Mouse (Mus musculus) heart, embryonic 10.5 days (tissue): ENCODE results near the gene Armt1. TPM values are rescaled to one million over a fixed set of nuclear protein-coding genes. Genes with fewer than 3 reads are reported as not detected.

Source experiments
- DNase-seq: peaks from one replicate; pipeline ENCODE4 v3.0.0-alpha.2; 2017; ENCODE audit warnings: low spot score
- H3K27ac ChIP-seq: fragments of 300-500 bp; sonication (generic); 2 replicates; pipeline ENCODE4 v1.5.1; 2016; ENCODE audit warnings: mild to moderate bottlenecking
- H3K27me3 ChIP-seq: fragments of 300-500 bp; sonication (generic); 2 replicates; pipeline ENCODE4 v1.6.1; 2016; ENCODE audit warnings: mild to moderate bottlenecking; ENCODE audit not compliant: poor library complexity, insufficient read depth, severe bottlenecking
- H3K36me3 ChIP-seq: fragments of 300-500 bp; sonication (generic); 2 replicates; pipeline ENCODE4 v1.6.1; 2016; ENCODE audit warnings: mild to moderate bottlenecking, moderate library complexity
- H3K4me1 ChIP-seq: fragments of 300-500 bp; sonication (generic); 2 replicates; pipeline ENCODE4 v1.6.1; 2016; ENCODE audit warnings: mild to moderate bottlenecking
- H3K4me3 ChIP-seq: fragments of 300-500 bp; sonication (generic); 2 replicates; pipeline ENCODE4 v1.5.1; 2016; ENCODE audit warnings: mild to moderate bottlenecking, moderate library complexity
- H3K9me3 ChIP-seq: fragments of 300-500 bp; sonication (generic); 2 replicates; pipeline ENCODE4 v1.6.1; 2016; ENCODE audit warnings: mild to moderate bottlenecking, moderate library complexity
- WGBS: fragments of 180-500 bp; shearing (Covaris S2); methylation state at CpG from one replicate; pipeline ENCODE4 v1.1.7; 2016; 5-methylcytosine and 5-hydroxymethylcytosine counted together
- polyA plus RNA-seq: library from polyadenylated mRNA; unstranded; fragments of >200 nt; fragmentation: Nextera tagmentation; extraction: Ambion mirVana; gene quantifications from 2 replicates; pipeline ENCODE4 v1.2.1, GENCODE M21; 2016

Armt1 gene
- 20.4 and 22.4 TPM in 2 replicates for polyA plus RNA-seq

- DNase-seq: peak; percentile 98
- H3K9me3 ChIP-seq: no peaks in the 10 kb centered on the region
- peak within 1 kb of the TSS; percentile 77 for H3K4me3 ChIP-seq
- peak within 1 kb of the TSS; percentile 93 for H3K27ac ChIP-seq
- peaks cover 11% of the 10 kb centered on the region; the same call in 1 of the 2 replicates for H3K4me1 ChIP-seq
- no peaks in the 10 kb centered on the region for H3K27me3 ChIP-seq
- under 1% methylated on average over 67 of the region's 75 CpGs for WGBS
- H3K36me3 ChIP-seq: peaks cover 26% of the 10 kb centered on the region
Measured at GRCm38 (mm10) chr10:4432123-4432931, at the start of gene Armt1, which contains the start of gene Rmnd1. TSS of gene Armt1 (plus strand) at chr10:4432467. TSS of gene Rmnd1 (minus strand) at chr10:4432388.

GRCm38 (mm10) chr10:4384244-4384643, 48.0 kb upstream of the Armt1 start:
- WGBS: 92% methylated on average over 7 of the region's 7 CpGs
- Histone ChIP-seq H3K36me3 (no peaks in the 10 kb centered on the region), H3K27me3 (no peaks in the 10 kb centered on the region), H3K4me1 (peaks cover 36% of the 10 kb centered on the region), H3K9me3 (no peaks in the 10 kb centered on the region), H3K4me3 (no peak overlapping the region), H3K27ac (no peak overlapping the region)
- no peak for DNase-seq

DNA sequence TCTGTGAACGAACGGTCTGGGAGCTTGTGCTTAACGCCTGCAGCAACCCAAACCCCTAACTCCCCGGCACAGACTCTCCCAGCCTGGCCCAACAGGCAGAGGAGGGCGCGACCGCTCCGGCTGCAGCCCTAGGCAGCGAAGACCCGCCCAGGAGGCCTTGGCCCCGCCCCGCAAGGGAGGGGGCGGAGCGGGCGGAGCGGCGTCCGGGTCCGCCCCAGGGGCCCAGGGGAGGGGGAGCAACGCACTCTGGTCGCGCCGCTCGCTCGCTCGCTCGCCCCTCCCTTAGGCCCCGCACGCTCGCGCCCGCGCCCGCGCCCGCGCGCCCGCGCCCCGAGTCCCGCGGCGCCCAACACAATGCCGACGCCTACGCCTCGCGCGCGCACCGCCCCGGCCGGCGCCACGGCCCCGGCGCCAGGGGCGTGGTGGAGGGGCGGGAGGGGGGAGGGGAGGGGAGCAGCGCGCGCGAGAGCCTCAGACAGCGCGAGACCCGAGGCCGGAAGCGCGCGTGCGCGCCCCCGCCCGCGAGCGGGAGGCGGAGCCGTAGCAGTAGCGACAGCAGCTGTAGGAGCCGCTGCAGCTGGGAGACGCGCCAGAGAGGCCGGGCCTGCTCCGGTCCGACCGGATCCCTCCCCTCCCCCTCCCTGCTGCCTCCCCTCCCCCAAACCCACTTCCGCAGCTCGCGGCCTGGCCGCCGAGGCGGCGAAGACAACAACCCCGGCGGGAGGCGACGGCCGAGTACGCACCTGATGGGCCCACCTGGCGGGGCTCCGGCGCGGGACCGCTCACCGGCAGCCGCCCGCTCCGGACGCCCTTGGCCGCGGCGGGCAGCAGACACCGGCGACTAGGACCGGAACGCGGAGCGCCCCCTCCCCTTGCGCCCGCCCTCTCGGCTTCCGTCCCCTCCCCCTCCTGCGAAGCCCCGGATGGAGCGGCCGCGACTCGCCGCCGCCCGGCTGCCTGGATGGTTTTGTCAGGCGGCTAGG, 45.4 kb upstream of the Armt1 start:
- peak overlapping the region; percentile 96 for H3K4me3 ChIP-seq
- no peaks in the 10 kb centered on the region for H3K27me3 ChIP-seq
- H3K36me3 ChIP-seq: no peaks in the 10 kb centered on the region
- WGBS: under 1% methylated on average over 94 of the region's 133 CpGs
- H3K9me3 ChIP-seq: no peaks in the 10 kb centered on the region
- peaks cover 52% of the 10 kb centered on the region for H3K4me1 ChIP-seq
- peak; percentile 97 for DNase-seq
- peak overlapping the region; percentile 100 for H3K27ac ChIP-seq

DNA sequence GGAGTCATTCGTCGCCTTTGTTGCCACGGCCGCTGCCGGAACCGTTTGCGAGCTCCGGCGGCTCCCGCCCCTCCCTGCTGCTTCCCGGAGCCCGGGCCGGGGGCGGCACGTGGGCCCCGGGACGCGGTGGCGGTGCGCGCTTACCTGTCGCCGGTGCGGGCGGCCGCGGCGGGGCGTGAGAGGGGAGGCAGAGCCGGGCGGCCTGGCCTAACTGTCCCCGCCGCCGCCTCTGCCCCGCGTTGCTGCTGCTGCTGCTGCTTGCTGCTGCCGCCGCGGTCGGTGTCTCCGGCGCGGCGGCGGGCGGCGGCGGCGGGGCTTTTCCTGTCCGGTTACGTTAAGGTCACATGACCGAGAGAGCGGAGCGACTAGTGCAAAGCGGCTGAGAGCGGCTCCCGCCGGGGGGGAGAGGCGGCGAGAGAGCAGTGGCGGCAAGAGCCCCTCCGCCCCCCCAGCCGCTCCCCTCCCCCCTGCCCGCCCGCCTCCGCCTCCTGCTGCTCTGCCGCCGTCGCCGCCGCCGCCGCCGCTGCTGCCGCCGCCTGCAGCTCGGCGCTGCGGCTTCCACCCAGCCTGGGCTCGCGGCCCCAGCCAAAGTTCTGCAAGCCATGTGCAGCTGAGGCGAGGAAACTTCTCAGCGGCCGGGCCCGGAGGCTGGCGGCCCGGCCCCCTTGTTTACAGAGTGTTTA, 44.4 kb upstream of the Armt1 start, which contains the start of gene Zbtb2:
TSS of gene Zbtb2 (minus strand) at position 408 of the 683 bp plus-strand sequence.
- peaks cover 52% of the 10 kb centered on the region for H3K4me1 ChIP-seq

GRCm38 (mm10) chr10:4388384-4388745, 43.9 kb upstream of the Armt1 start:
- no peaks in the 10 kb centered on the region for H3K9me3 ChIP-seq
- WGBS: 1% methylated on average over 19 of the region's 19 CpGs
- peak overlapping the region; percentile 96 for H3K4me3 ChIP-seq
- no peak for DNase-seq
- peaks cover 10% of the 10 kb centered on the region; the same call in 1 of the 2 replicates for H3K36me3 ChIP-seq
- H3K27ac ChIP-seq: peak overlapping the region; percentile 100
- no peaks in the 10 kb centered on the region for H3K27me3 ChIP-seq
- peaks cover 48% of the 10 kb centered on the region for H3K4me1 ChIP-seq

More for the DNA sequence above, 44.4 kb upstream of the Armt1 start, which contains the start of gene Zbtb2:
- no peaks in the 10 kb centered on the region for H3K9me3 ChIP-seq
- WGBS: under 1% methylated on average over 76 of the region's 87 CpGs
- no peaks in the 10 kb centered on the region for H3K27me3 ChIP-seq
- H3K27ac ChIP-seq: peak within 1 kb of the TSS; percentile 100
- H3K36me3 ChIP-seq: peaks cover 5% of the 10 kb centered on the region; the same call in 1 of the 2 replicates
- peak within 1 kb of the TSS; percentile 96 for H3K4me3 ChIP-seq
- peak; percentile 82 for DNase-seq

- Histone ChIP-seq H3K27ac (no peak overlapping the region), H3K4me1 (peaks cover 47% of the 10 kb centered on the region), H3K36me3 (peaks cover 15% of the 10 kb centered on the region), H3K4me3 (peak overlapping the region; percentile 96), H3K27me3 (no peaks in the 10 kb centered on the region), H3K9me3 (no peaks in the 10 kb centered on the region)
- DNase-seq: no peak
- WGBS: 13% methylated on average over 10 of the region's 10 CpGs
Measured at GRCm38 (mm10) chr10:4389036-4389435, 43.2 kb upstream of the Armt1 start.

DNA sequence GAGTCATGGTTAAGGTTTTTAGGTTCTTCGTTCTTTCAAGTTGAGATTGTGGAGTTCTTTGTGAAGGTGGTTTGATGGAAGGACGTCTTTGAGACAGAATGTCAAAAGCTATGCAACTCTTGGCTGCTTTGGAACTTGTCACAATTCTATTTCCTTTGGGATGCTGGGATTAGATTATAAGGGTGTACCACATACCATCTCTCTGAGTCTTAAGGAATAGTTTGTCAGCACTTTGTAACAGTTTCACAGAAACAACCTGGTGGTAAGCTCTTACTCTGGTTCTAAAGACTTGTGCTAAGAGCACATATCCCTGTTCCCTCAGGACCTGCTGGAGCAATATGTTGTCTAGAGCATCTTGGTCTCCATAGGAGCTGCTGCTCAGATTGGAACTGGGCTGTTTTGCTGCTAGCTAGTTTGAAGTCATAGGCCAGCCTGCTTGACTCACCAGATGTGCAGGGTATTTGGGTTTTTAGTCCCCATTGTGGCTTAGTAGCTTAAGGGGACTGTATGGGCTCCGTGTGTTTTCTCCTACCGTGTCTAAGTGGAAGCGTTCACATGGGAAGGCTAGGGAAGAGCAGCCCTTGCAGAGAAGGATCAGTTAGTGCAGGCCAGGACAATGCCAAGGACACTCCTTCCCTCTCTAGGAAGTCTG, 42.7 kb upstream of the Armt1 start:
- Histone ChIP-seq H3K9me3 (no peaks in the 10 kb centered on the region), H3K4me3 (peak overlapping the region; percentile 96), H3K27me3 (no peaks in the 10 kb centered on the region), H3K4me1 (peaks cover 44% of the 10 kb centered on the region), H3K27ac (0 out of 2 replicates have a peak overlapping the region, but pooled peaks have one; percentile 16), H3K36me3 (peaks cover 20% of the 10 kb centered on the region)
- no peak for DNase-seq
- 63% methylated on average over 5 of the region's 5 CpGs for WGBS

GRCm38 (mm10) chr10:4390550-4390949, 41.7 kb upstream of the Armt1 start:
- Histone ChIP-seq H3K36me3 (peaks cover 30% of the 10 kb centered on the region), H3K27ac (no peak overlapping the region), H3K9me3 (no peaks in the 10 kb centered on the region), H3K4me1 (peaks cover 37% of the 10 kb centered on the region), H3K4me3 (no peak overlapping the region), H3K27me3 (no peaks in the 10 kb centered on the region)
- 77% methylated on average over 2 of the region's 2 CpGs for WGBS
- DNase-seq: no peak

DNA sequence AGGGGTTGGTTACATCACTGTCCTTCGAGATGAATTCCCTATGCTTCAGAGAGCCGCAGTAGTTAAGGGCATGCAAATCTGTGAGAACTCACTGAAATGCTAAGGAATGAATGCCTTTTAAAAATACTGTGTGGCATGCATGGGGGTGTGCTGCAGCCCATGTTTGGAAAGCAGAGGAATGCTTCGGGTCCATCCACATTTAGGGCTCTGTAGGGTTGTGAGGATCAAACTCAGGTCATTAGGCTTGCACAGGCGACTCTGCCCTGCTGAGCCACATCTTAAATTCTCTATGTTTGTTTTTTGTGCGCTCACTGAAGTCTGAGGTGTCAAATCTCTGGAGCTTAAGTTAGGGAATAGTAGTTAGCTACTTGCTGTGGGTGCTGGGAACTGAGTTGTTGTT, 41.2 kb upstream of the Armt1 start:
- Histone ChIP-seq H3K4me1 (peaks cover 33% of the 10 kb centered on the region), H3K9me3 (no peaks in the 10 kb centered on the region), H3K36me3 (peaks cover 35% of the 10 kb centered on the region), H3K4me3 (no peak overlapping the region), H3K27ac (no peak overlapping the region), H3K27me3 (no peaks in the 10 kb centered on the region)
- 75% methylated on average over 5 of the region's 5 CpGs for WGBS
- no peak for DNase-seq

GRCm38 (mm10) chr10:4391851-4392250, 40.4 kb upstream of the Armt1 start:
- Histone ChIP-seq H3K36me3 (peaks cover 42% of the 10 kb centered on the region), H3K27me3 (no peaks in the 10 kb centered on the region), H3K9me3 (no peaks in the 10 kb centered on the region), H3K27ac (no peak overlapping the region), H3K4me1 (peaks cover 32% of the 10 kb centered on the region), H3K4me3 (no peak overlapping the region)
- WGBS: 59% methylated on average over 6 of the region's 6 CpGs
- DNase-seq: no peak

GRCm38 (mm10) chr10:4395321-4395720, 36.9 kb upstream of the Armt1 start:
- peaks cover 20% of the 10 kb centered on the region for H3K4me1 ChIP-seq
- no peak for DNase-seq
- H3K27me3 ChIP-seq: no peaks in the 10 kb centered on the region
- H3K27ac ChIP-seq: no peak overlapping the region
- H3K4me3 ChIP-seq: no peak overlapping the region
- H3K9me3 ChIP-seq: no peaks in the 10 kb centered on the region
- H3K36me3 ChIP-seq: peaks cover 59% of the 10 kb centered on the region
- WGBS: 93% methylated on average over 3 of the region's 3 CpGs

GRCm38 (mm10) chr10:4398058-4398457, 34.2 kb upstream of the Armt1 start:
- H3K4me1 ChIP-seq: peaks cover 4% of the 10 kb centered on the region; the same call in 1 of the 2 replicates
- no peak overlapping the region for H3K4me3 ChIP-seq
- H3K36me3 ChIP-seq: peaks cover 68% of the 10 kb centered on the region
- H3K27me3 ChIP-seq: no peaks in the 10 kb centered on the region
- WGBS: 82% methylated on average over 5 of the region's 5 CpGs
- H3K9me3 ChIP-seq: no peaks in the 10 kb centered on the region
- DNase-seq: no peak
- H3K27ac ChIP-seq: no peak overlapping the region
